Mouse (Mus musculus): Measurements from ENCODE around the gene 3110082I17Rik.

GRCm38 (mm10) chr5:139379771-139380384 lies 80.4 kb downstream of the 3110082I17Rik start:
- no peak for TF ChIP-seq CTCF (IDR thresholded peaks at IDR 0.05; ENCODE audit: low read depth, low read length)
- no peak for TF ChIP-seq POLR2A (IDR thresholded peaks at IDR 0.05; ENCODE audit: borderline replicate concordance, low read depth, low read length)
